Mouse (Mus musculus) inflammation-experienced regulatory T-cells, adult 6 months (primary cell): ENCODE data around the gene Mansc1. TPM values are rescaled to one million over a fixed set of nuclear protein-coding genes. Genes with fewer than 3 reads are reported as not detected.
"Not testable (repeated sequence)": the region's sequence is repeated elsewhere in the genome, so short reads cannot be mapped to it uniquely, and the experiment has no call there.

Source experiments
- ATAC-seq: one replicate; pipeline ENCODE4 v1.8.0; 2017
- polyA plus RNA-seq, 3 experiments: library from polyadenylated mRNA; unstranded; fragments of 100-300 nt; shearing (Covaris generic); gene quantifications; one replicate each; pipeline ENCODE4 v1.2.1; 2017

Gene Mansc1
- polyA plus RNA-seq = 10 to 100 TPM in 2 of 3 experiments, 1 to 10 TPM in 1; 5.9 to 12.1 (median 10.6) TPM

DNA sequence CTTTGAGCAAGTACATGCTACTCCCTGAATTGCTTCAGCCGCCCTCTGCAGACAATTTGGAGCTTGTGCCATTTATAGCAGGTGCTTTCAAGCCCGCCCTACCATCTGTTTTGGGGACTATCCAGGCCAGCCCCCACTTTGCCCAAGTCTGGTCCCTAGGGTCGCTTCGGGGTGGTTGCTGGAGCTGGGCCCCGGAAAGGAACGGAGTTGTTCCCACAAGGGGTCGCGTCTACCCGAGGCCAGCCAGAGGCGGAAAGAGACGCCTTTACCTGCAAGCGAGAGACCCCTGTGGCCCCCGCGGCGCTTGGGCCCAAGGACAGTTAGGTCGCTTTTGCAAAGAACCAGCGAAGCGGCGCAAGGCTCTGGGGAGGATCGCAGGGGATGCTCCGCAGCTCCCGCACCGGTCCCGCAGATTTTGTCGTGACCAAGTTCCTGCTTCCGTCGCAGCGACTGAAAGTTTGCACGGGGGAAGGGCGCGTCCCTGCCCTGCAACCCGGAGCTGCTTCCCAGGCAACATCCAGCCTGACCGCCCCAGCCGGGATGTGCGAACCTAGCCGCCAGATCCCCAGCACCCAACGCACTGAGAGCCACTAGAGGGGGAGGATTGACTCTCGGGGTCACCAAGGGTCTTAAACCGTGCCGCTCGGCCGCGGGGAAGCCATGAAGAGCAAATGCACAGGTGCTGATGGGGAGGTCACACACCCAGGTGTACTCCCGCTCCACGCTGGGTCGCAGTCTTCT, at the start of gene Mansc1:
Gene Mansc1 (minus strand): TSS at position 542 of the 741 bp plus-strand sequence.
- peak; percentile 94 for ATAC-seq

DNA sequence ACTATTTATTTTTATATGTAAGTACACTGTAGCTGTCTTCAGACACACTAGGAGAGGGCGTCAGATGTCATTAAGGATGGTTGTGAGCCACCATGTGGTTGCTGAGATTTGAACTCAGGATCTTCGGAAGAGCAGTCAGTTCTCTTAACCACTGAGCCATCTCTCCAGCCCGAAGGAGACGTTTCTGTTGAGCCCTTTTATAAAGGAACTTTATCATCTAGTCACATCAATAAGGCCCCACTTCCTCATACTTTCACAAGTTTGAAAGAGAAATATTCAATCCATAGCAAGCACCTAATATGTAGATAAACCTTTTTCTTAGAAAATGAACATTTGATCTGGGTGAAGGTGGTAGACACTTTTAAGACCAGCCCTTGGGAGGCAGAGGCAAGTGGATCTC, 47.0 kb upstream of the Mansc1 start:
- ATAC-seq = not testable (repeated sequence)

GRCm38 (mm10) chr6:134678037-134678436, 45.7 kb upstream of the Mansc1 start:
- ATAC-seq = no peak

GRCm38 (mm10) chr6:134677504-134677903, 45.2 kb upstream of the Mansc1 start:
- ATAC-seq = no peak

- ATAC-seq = not testable (repeated sequence)
These were observed 41.4 kb upstream of the Mansc1 start for GRCm38 (mm10) chr6:134673712-134674111.

GRCm38 (mm10) chr6:134670881-134671411, 38.7 kb upstream of the Mansc1 start:
- no peak for ATAC-seq

- no peak for ATAC-seq
These were observed 37.0 kb upstream of the Mansc1 start for GRCm38 (mm10) chr6:134669179-134669865.

- no peak for ATAC-seq
These were observed 36.2 kb upstream of the Mansc1 start for GRCm38 (mm10) chr6:134668519-134668918.

DNA sequence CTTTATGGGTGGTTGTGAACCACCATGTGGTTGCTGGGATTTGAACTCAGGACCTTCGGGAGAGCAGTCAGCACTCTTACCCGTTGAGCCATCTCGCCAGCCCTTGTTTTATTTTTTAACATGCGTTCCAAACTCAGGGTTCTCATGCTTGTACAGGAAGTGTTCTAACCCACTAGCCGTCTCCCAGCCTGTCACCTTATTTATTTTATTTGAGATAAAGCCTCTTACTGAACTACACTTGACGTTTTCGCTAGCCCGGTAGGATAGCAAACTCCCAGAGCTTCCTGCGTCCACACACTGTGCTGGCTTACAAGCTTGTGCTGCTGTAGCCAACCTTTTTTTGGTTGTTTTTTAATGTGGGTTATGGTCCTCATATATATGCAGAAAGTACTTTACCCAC, 33.5 kb upstream of the Mansc1 start:
- no peak for ATAC-seq

GRCm38 (mm10) chr6:134664573-134664972, 32.3 kb upstream of the Mansc1 start:
- no peak for ATAC-seq

DNA sequence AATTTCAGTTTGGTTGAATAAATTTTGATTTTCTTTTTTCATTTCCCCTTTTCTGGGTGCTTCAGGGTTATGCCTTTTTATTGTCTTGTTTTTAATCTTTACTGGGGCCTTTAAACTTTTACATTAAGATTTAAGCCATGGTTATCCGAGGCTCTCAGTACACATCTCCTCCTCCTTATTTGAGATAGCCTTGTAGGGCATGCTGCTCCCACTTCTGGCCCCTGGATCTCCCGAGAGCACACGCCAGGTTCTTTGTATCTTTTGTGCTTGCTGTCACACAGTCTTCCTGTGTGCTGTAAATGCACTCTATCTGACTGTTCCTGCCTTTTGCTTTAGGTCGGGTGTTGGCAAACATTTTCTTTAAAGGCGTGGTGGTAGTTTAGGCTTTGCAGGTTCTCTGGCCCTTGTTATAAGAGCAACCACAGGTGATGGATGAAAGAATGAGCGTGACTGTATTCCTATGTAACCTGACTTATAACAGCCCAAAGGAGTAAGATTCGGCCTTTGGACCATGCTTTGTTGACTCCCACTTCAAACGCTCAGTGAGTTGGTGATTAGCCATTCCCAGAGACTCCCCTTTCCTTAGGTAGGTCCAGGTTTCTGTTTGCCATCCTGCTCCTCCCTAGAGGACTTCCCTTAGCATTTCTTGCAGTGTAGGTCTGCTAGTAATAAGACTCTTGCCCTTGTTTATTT, 28.6 kb upstream of the Mansc1 start:
- no peak for ATAC-seq

DNA sequence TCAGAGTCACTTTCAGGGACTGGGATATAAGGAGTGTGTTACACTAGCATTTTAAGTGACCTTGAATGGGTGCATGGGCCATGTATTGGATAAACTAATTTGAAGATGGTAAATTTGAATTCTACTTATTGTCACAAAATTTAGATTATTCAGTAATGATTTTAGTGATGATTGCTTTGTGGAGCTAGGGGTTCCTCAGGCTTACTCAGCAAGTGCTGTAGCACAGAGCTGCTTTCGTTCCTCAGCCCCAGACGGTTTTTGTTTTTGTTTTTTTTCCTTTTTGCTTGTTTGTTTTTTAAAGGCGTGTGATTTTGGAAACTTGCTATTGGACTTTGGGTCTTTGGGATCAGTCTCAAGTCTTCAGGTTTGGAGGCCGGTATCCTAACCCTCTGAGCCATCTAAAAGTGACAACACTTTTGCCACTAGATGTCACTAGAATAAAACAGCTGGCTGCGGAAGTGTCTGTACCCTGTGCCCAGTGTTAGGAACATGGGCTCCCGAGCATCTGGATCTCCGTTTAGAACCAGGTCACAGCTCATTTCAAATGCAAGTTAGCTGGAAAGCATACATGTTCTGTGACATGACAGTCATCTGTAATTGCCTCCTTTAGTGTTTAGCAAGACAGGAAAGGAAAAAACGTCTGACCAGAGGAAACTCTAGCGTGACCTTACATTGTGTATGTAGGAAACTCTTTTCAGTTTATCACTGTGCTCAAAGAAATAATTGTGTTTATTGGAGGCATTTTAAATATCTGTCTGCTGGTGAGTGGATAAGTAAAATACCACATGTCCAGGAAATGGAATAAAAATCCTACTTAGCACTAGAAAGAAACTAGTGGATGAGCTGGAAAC, 27.0 kb upstream of the Mansc1 start:
- peak; percentile 95 for ATAC-seq

DNA sequence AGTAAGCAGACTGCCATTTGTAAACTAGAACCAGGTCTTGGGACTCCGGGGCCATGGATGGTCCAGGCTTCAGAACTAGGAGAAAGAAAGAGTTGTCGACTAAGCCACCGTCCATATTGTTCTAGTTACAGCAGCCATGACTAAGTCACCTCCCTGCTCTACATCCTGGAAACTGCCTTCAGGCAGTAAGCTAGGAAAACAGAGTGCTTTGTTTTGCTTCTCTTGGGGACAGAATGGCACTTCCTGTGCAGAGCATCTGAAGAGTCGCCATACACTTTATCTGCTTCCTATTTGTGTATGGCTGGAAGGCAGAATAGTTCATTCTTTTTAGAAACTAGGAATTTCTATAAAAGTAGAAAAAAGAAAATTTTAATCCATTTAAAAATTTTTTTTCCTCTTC, 24.2 kb upstream of the Mansc1 start:
- no peak for ATAC-seq

DNA sequence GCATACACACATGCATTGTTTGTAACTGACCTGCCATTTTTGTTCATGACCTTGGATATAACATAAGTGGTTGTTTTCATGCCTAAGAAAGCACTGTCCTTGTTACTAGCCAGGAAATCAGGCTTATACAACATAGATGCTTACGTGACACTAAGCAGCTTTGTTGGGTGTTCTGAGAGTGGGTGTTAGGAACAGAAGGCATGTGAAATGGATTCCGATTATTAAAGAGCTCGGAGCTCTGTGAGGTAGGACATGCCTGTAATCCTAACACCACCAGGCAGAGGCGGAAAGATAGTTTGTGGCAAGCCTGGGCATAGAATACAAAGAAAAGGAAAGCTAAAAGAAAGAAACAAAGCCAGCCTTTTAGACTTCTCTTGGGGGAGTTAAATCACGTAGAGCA, 16.1 kb upstream of the Mansc1 start:
- no peak for ATAC-seq

GRCm38 (mm10) chr6:134647621-134648020, 15.3 kb upstream of the Mansc1 start:
- ATAC-seq = peak; percentile 43

DNA sequence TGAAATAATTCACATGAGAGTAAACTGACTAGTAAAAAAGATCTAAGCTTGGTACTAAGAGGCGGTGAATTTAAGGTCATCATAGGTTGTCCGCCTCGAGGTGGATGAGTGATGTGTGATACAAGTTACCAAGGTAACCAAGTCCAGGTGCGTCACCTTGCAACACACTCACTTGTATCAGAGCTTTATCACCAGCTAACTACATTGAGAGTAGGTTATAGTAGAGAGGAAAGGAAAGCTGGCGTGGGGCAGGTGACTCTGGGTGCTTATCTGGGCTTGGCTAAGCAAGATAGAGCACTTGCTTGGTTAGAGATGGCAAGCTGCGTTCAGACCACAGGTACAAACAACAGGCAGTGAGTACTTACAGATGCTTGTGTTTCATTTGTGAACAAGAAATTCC, 14.5 kb upstream of the Mansc1 start:
- no peak for ATAC-seq

DNA sequence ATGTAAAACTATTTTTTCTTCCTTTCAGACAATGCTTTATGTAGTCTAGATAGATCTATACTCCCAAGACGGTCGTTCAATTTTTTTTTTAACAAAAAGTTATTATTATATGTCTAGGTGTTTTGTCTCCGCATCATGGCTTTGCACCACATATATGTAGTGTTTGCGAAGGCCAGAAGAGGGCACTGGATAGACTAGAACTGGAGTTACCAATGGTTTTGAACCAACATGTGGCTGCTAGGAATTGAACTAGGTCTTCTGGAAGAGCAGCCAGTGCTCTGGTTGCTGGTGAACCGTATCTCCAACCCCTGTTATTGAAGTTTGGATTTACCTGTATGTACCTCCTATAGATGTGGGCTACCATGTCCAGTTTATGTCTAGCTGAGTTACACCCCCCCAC, 11.0 kb upstream of the Mansc1 start:
- ATAC-seq = no peak

- no peak for ATAC-seq
These were observed 9.6 kb upstream of the Mansc1 start for GRCm38 (mm10) chr6:134641738-134642446.

DNA sequence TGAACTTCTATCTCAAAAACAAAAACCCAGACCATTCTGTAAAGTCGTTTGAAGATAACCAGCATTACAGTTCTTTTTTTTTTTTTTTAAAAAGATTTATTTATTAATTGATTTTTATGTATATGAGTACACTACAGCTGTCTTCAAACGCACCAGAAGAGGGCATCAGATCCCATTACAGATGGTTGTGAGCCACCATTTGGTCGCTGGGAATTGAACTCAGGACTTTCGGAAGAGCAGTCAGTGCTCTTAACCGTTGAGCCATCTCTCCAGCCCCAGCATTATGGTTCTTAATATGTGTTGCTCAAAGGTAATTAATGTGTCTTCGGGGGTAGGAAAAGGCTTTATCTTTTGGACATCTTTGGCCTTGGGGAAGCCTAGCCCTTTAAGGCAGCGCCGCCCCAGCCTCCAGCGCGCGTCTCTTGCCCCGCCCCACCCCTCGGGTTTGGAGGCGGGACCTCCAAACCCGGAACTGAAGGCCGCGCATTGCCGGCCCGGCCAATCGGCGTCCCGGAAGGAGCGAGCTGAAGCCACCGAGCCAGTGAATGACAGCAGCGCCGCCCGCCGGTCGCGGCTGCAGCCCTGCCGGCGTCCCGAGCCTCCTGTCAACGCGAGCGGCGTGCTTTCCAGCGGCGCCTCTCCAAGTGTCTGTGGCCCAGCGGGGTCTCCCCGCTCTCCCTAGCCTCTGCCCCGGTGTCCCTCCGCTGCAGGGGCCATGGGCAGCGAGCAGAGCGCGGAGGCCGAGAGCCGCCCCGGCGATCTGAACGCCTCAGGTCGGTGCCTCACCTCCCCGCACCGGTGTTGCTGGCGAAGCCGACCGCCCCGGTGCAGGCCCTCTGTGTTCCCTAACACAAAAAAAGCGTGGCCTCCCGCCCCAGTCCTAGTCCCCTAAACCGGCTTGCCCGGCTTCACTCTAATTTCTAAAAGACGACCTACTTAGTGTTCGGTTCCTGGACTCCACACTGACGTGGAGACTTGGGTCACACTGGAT, 8.5 kb upstream of the Mansc1 start:
- peak; percentile 99 for ATAC-seq

- ATAC-seq = no peak
These were observed 7.6 kb upstream of the Mansc1 start for GRCm38 (mm10) chr6:134639900-134640299.
